Mouse (Mus musculus): Measurements from ENCODE around the gene Tmprss11g. TPM values are rescaled to one million over a fixed set of nuclear protein-coding genes. Genes with fewer than 3 reads are reported as not detected.
A peak's percentile ranks its signal among the peaks of the same experiment; 100 is the strongest.

Tmprss11g gene
- not detected in 2 replicates for polyA plus RNA-seq (2014; fragmentation: Nextera tagmentation; extraction: Ambion mirVana)

DNA sequence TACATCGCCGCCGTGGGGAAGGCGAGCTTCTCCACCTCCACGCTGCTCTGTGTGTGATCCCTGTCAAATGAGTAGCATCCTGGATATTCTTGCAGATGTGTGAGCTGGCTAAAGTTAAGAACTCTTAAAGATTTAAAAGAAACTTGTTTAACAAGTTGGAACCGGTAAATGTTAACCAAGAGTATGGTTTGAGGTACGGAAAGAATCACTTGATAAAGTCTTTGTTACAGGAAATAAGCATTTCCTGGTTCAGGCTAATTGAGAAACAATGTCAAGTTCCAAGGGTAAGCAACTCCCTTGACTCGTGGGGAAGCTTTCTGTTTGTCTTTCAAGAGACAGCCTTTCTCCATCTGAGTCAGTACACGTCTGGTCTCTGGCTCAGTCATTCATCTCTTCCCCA is at the start of gene Tmprss11g:
Gene Tmprss11g (minus strand): TSS at position 101 of the 400 bp plus-strand sequence.
- H3K4me1 ChIP-seq (ENCODE audit: insufficient read depth) = no peaks in the 10 kb centered on the region
- TF ChIP-seq CTCF (IDR thresholded peaks at IDR 0.05; ENCODE audit: low read depth) = no peak
- no peak within 1 kb of the TSS for H3K9ac ChIP-seq
- DNase-seq = no peak
- H3K36me3 ChIP-seq (ENCODE audit: insufficient read depth) = no peaks in the 10 kb centered on the region
- H3K4me3 ChIP-seq (ENCODE audit: low read depth, low read length) = no peak within 1 kb of the TSS
- no peak within 1 kb of the TSS for H3K27ac ChIP-seq (ENCODE audit: low read depth)
- H3K27me3 ChIP-seq (ENCODE audit: insufficient read depth, low read length) = no peaks in the 10 kb centered on the region
- H3K4me2 ChIP-seq = no peak within 1 kb of the TSS
- ATAC-seq (ENCODE audit: insufficient read depth) = no peak
- 70% methylated on average over 9 of the region's 9 CpGs for WGBS
- H3K9me3 ChIP-seq (ENCODE audit: low read depth, low read length) = no peaks in the 10 kb centered on the region

DNA sequence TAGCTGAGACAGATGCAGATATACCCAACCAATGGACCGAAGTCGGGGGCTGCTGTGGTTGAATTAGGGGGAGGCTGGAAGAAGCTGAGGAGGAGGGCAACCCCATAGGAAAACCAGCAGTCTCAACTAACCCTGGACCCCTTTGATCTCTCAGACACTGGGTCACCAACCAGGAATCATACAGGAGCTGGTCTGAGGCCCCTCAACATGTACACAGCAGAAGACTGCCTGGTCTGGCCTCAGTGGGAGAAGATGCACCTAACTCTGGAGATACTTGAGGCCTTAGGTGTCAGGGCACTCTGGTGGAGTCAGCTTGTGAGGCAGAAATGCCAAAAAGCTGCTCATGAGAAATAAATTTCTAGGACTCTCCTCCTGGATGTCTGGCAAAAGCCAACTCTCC is 28.3 kb upstream of the Tmprss11g start:
- no peak for TF ChIP-seq CTCF (IDR thresholded peaks at IDR 0.05; ENCODE audit: low read depth)
- H3K4me3 ChIP-seq (ENCODE audit: low read depth, low read length) = no peak overlapping the region
- DNase-seq (no peak), ATAC-seq (ENCODE audit: insufficient read depth) (no peak)
- no peaks in the 10 kb centered on the region for H3K27me3 ChIP-seq (ENCODE audit: insufficient read depth, low read length)
- H3K36me3 ChIP-seq (ENCODE audit: insufficient read depth) = no peaks in the 10 kb centered on the region
- no peak overlapping the region for H3K9ac ChIP-seq
- H3K9me3 ChIP-seq (ENCODE audit: low read depth, low read length) = no peaks in the 10 kb centered on the region
- no peak overlapping the region for H3K4me2 ChIP-seq
- H3K27ac ChIP-seq (ENCODE audit: low read depth) = no peak overlapping the region
- WGBS = 88% methylated on average over 2 of the region's 2 CpGs
- no peaks in the 10 kb centered on the region for H3K4me1 ChIP-seq (ENCODE audit: insufficient read depth)

DNA sequence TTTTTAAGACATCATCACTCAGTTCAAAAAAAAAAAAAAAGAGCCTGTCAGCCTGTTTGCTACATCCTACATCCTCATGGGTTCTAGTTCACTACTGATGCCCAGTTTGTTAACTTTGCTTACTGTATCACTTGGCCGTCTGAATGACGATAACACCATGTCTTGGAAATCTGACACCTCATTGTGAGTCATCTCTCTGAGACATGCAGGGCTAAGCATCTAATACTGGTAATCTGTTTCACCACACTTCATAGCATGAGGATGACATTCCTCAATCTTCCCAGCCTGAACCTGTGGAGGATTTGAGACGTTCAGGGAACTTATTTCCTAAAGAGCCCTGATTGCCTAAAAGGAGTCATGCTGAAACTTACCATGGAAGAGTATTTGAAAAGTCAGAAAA is 22.2 kb upstream of the Tmprss11g start:
- Histone ChIP-seq H3K36me3 (ENCODE audit: insufficient read depth) (no peaks in the 10 kb centered on the region), H3K9me3 (ENCODE audit: low read depth, low read length) (no peaks in the 10 kb centered on the region), H3K4me1 (ENCODE audit: insufficient read depth) (no peaks in the 10 kb centered on the region), H3K27me3 (ENCODE audit: insufficient read depth, low read length) (no peaks in the 10 kb centered on the region), H3K4me3 (ENCODE audit: low read depth, low read length) (no peak overlapping the region), H3K9ac (no peak overlapping the region), H3K27ac (ENCODE audit: low read depth) (no peak overlapping the region), H3K4me2 (no peak overlapping the region)
- 37% methylated on average over 3 of the region's 3 CpGs for WGBS
- TF ChIP-seq CTCF (IDR thresholded peaks at IDR 0.05; ENCODE audit: low read depth) = no peak
- ATAC-seq (ENCODE audit: insufficient read depth) (no peak), DNase-seq (no peak)

DNA sequence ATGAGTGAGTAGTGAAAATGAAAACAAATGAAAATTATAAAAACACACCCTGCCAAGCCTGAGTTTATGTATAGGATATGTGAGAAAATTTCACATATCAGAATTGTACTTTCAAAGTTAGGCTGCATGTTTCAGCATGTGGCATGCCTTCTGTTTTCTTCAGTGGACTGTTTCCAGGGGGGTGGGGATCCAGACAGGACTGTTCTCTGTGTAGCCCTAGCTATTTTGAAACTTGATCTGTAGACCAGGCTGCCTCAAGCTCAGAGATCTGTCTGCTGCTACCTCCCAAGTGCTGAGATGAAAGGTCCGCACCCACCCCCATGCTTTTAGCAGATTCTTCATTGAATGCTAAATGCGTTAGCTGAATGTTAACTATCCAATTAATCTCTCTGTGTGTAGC is 10.3 kb upstream of the Tmprss11g start:
- Histone ChIP-seq H3K4me3 (ENCODE audit: low read depth, low read length) (no peak overlapping the region), H3K9ac (no peak overlapping the region), H3K36me3 (ENCODE audit: insufficient read depth) (no peaks in the 10 kb centered on the region), H3K27me3 (ENCODE audit: insufficient read depth, low read length) (no peaks in the 10 kb centered on the region), H3K4me1 (ENCODE audit: insufficient read depth) (no peaks in the 10 kb centered on the region), H3K4me2 (no peak overlapping the region), H3K9me3 (ENCODE audit: low read depth, low read length) (no peaks in the 10 kb centered on the region), H3K27ac (ENCODE audit: low read depth) (no peak overlapping the region)
- ATAC-seq (ENCODE audit: insufficient read depth) (no peak), DNase-seq (no peak)
- TF ChIP-seq CTCF (IDR thresholded peaks at IDR 0.05; ENCODE audit: low read depth) = no peak
- 47% methylated on average over 2 of the region's 2 CpGs for WGBS

DNA sequence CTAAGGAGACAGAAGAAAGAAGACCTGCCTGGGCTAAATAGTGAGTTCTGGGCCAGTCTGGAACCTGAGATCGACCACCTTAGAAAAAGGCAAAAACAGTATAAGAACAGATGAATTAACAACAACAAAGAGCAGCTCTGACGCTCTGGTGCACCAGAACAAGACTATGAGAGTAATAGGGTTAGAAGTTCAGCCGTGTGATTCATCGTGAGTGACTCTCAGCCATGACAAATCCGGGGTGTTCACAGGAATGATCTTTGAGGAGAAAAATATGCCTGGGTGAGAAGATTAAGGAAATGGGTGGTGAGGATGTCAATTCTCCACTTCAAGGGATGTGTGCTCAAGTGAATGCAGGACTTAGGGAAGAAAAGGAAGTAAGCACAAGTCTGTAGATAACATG is 6.9 kb downstream of the Tmprss11g start:
- Histone ChIP-seq H3K4me1 (ENCODE audit: insufficient read depth) (no peaks in the 10 kb centered on the region), H3K27me3 (ENCODE audit: insufficient read depth, low read length) (no peaks in the 10 kb centered on the region), H3K9ac (no peak overlapping the region), H3K9me3 (ENCODE audit: low read depth, low read length) (no peaks in the 10 kb centered on the region), H3K27ac (ENCODE audit: low read depth) (no peak overlapping the region), H3K36me3 (ENCODE audit: insufficient read depth) (no peaks in the 10 kb centered on the region), H3K4me2 (no peak overlapping the region), H3K4me3 (ENCODE audit: low read depth, low read length) (no peak overlapping the region)
- no peak for TF ChIP-seq CTCF (IDR thresholded peaks at IDR 0.05; ENCODE audit: low read depth)
- no peak for DNase-seq
- 67% methylated on average over 5 of the region's 5 CpGs for WGBS
- no peak for ATAC-seq (ENCODE audit: insufficient read depth)

DNA sequence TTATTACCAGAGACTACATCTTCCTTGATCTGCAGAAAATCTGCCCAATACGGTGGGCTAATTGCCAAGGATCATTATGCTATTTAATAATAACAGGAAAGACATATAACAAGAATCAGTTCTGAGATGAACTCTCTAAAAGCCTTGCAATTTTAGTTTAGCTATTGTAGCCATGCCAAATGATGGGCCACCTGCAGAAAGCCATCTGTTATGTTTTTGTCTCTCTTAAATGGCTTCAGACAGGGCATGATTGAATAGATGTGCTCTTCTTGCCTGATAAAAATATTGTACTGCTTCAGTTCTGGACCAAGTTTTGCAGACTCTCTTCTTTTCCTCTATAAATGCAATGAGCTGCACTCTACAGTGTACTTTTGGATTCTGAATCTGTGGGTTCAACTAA is 24.9 kb downstream of the Tmprss11g start:
- no peak overlapping the region for H3K4me2 ChIP-seq
- H3K27ac ChIP-seq (ENCODE audit: low read depth) = no peak overlapping the region
- no peak for TF ChIP-seq CTCF (IDR thresholded peaks at IDR 0.05; ENCODE audit: low read depth)
- H3K36me3 ChIP-seq (ENCODE audit: insufficient read depth) = no peaks in the 10 kb centered on the region
- H3K4me3 ChIP-seq (ENCODE audit: low read depth, low read length) = no peak overlapping the region
- ATAC-seq (ENCODE audit: insufficient read depth) = no peak
- no peak overlapping the region for H3K9ac ChIP-seq
- no peaks in the 10 kb centered on the region for H3K9me3 ChIP-seq (ENCODE audit: low read depth, low read length)
- H3K4me1 ChIP-seq (ENCODE audit: insufficient read depth) = no peaks in the 10 kb centered on the region
- no peak for DNase-seq
- WGBS = 65% methylated on average over 1 of the region's 1 CpGs
- H3K27me3 ChIP-seq (ENCODE audit: insufficient read depth, low read length) = no peaks in the 10 kb centered on the region

DNA sequence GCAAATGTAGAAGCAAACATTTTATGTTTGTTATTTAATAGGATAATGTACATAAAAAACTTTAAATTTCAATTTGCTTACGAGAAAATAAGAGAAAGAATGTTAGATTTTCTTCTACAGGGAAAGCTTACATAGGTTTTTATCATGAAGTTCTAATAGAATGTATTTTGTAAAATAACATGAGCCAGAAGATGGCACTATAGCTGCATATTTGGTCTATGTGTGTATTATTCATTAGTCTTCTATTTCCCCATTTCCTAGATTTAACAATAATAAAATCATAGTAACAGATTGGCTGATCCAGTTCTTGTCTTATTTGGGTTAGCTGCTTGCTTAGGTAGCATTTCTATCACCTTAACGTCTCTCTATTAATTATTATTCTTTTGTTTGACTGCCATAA is 35.8 kb downstream of the Tmprss11g start:
- DNase-seq = peak; percentile 64

DNA sequence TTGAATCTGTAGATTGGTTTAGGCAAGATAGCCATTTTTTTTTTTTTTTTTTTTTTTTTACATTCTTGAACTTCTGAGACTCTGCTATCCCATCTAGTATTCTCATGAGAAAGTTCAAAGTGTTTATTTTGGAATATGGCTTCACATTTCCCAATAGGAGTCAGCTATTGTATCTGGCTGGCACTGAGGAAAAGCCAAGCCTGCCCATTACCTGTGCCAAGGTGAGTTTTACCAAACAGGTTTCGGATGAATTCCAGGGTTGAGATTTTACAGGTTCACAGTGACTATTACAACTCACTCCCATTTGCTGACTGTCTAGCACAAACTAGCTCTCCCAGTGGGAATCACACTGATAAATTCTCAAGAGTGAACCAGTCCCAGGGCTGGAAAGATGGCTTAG is 36.4 kb downstream of the Tmprss11g start:
- no peaks in the 10 kb centered on the region for H3K9me3 ChIP-seq (ENCODE audit: low read depth, low read length)
- DNase-seq (no peak), ATAC-seq (ENCODE audit: insufficient read depth) (no peak)
- no peaks in the 10 kb centered on the region for H3K36me3 ChIP-seq (ENCODE audit: insufficient read depth)
- H3K9ac ChIP-seq = no peak overlapping the region
- no peak for TF ChIP-seq CTCF (IDR thresholded peaks at IDR 0.05; ENCODE audit: low read depth)
- no peaks in the 10 kb centered on the region for H3K4me1 ChIP-seq (ENCODE audit: insufficient read depth)
- H3K27me3 ChIP-seq (ENCODE audit: insufficient read depth, low read length) = no peaks in the 10 kb centered on the region
- no peak overlapping the region for H3K4me3 ChIP-seq (ENCODE audit: low read depth, low read length)
- 82% methylated on average over 1 of the region's 1 CpGs for WGBS
- H3K4me2 ChIP-seq = no peak overlapping the region
- H3K27ac ChIP-seq (ENCODE audit: low read depth) = no peak overlapping the region

More for the DNA sequence above, 35.8 kb downstream of the Tmprss11g start:
- no peaks in the 10 kb centered on the region for H3K4me1 ChIP-seq (ENCODE audit: insufficient read depth)
- no peaks in the 10 kb centered on the region for H3K36me3 ChIP-seq (ENCODE audit: insufficient read depth)
- H3K27ac ChIP-seq (ENCODE audit: low read depth) = no peak overlapping the region
- no peak overlapping the region for H3K9ac ChIP-seq
- no peak overlapping the region for H3K4me3 ChIP-seq (ENCODE audit: low read depth, low read length)
- H3K27me3 ChIP-seq (ENCODE audit: insufficient read depth, low read length) = no peaks in the 10 kb centered on the region
- no peak for TF ChIP-seq CTCF (IDR thresholded peaks at IDR 0.05; ENCODE audit: low read depth)
- 66% methylated on average over 2 of the region's 2 CpGs for WGBS
- no peak for ATAC-seq (ENCODE audit: insufficient read depth)
- no peaks in the 10 kb centered on the region for H3K9me3 ChIP-seq (ENCODE audit: low read depth, low read length)
- no peak overlapping the region for H3K4me2 ChIP-seq

Measured in lung, embryonic 14.5 days (tissue).